Mouse (Mus musculus) neutrophil, adult 5-6 weeks (primary cell): ENCODE results near the gene Lhfpl3. TPM values are rescaled to one million over a fixed set of nuclear protein-coding genes. Genes with fewer than 3 reads are reported as not detected.

Experiments used
- ATAC-seq: fragments of 151-379, 151-347 bp; 2 replicates; pipeline ENCODE4 v1.8.0; 2017; ENCODE audit warnings: mild to moderate bottlenecking, moderate TSS enrichment; ENCODE audit not compliant: insufficient number of reproducible peaks, poor library complexity, low FRiP score, severe bottlenecking; ENCODE audit errors: extremely low read depth
- total RNA-seq: library from RNA; stranded (forward); fragments of 200-1000 nt; gene quantifications from 2 replicates; pipeline ENCODE4 v1.2.3, GENCODE M21; 2017

Lhfpl3 gene
- total RNA-seq, 1 experiment from 2014 or later: not detected

DNA sequence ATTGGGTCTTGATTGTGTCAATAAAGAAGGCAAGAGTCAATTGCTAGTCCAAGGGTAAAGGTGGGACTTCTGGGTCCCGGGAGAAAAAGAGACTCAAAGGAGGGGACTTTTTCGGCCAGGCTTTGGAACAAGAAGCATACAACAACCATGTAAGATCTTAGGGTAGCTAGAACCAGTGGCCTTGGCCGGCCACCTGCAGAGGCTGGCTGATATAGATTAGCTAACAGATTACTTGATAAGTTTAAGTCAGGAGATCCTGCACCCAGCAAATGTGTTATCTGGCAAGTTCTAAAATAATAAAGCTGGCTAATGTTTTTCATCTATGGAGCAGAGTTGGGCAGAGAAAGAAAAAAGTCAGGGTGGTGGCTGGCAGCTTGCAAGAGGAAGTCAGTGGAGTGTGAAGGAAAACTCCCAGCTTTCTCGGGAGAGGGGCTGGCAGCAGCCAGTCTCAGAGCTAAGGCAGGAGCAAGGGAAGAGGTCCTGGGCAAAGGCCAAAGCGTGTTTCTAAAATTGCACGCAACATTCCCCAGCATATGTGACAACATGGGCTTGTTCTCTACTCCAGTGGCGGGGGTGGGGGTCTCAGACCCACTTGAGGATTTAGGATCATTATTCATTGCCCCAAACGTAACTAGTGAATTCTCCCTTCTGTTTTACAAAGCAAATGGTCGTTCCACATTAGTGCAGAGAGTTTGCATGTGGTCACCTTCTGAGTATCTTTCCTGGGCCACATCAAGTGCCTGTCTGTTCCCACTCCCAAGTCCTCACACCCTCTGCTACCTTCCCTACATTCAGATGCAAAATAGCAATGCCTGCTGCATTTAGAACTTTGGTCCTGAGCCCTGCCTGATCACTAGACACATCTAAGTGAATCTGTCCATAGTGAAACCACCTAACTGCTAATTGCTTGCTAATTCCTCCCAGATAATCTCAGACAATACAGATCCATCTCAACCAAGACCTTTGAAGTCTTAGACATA, 504.3 kb downstream of the Lhfpl3 start:
- no peak for ATAC-seq

DNA sequence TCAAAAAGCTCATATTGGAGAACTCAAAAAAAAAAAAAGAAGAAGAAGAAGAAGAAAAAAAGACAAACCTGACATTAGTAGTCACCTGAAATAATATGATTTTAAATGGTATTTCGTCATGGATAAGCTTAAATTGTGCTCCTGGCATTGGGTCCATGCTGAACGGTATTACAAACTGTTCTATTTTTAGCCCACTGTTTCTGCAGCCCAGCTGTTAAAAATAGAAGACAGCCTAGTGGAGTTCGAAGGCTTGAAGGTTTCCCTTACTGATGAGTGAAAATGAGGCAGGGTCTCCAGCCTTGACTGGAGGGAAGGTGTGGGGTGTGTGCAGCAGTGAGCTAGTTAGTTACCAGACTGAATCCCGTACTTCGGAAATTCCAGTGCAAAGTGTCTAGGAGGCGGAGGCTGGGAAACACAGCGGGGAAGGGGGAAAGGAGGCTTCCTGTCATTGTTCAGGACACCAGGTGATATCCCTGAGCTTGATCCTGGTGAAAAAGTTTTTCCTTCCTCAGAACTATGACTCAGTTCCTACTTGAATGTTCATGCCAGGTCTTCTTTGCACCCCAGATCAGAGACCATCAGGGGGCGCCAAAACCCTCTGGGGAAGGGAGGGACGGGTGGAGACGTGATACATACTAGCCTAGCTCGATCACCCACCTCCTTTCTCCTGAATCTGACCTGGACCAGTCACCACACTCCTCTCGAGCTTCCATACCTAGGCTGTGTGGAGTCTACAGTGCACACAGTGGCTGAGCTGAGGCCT, 505.8 kb downstream of the Lhfpl3 start:
- ATAC-seq: peak; percentile 56; the same call in 1 of the 2 replicates

DNA sequence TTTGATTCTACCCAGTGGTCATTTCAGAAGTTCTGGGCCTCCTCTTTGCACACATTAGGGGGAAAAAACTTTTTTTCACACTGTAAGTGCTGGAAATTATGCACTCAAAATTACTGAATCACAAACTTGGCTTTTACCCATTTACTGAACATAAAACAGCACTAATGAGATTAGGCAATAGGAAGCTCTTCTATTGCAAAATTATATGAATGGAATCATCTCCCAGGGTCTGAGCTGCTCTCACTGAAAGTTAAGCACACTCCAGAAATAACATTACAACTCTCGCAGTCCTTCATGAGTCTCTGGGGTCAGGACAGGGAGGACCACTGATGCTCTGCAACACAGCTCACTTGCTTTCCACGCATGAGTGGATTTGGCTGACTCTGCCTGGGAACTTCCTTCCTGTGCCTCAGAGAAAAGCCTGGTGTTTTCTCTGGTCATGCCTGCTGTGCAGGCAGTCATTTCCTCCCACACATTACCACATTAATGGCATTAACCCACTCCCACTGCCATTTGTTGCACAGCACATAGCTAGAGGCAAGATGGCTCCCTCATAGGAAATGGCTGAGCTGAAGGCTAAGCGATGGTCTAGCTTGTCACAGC, 510.1 kb downstream of the Lhfpl3 start:
- no peak for ATAC-seq

DNA sequence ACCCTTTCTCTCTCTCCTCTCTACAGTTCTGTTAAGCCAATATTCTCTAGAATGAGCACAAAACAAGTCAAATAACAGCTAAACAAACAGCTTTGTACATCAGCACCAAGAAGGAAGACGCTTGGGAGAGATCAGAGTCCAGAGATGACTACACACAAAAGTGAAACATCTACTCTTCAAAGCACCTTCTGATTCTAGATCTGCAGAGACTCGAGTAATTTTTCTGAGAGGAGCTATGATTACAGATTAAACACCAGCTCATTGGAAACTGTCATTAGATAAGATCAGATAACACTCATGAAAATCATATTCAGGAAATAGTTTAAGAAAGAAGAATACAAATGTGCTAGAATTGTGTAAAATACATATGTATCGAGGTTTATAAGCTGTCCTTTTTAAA, 527.5 kb downstream of the Lhfpl3 start:
- ATAC-seq: no peak

DNA sequence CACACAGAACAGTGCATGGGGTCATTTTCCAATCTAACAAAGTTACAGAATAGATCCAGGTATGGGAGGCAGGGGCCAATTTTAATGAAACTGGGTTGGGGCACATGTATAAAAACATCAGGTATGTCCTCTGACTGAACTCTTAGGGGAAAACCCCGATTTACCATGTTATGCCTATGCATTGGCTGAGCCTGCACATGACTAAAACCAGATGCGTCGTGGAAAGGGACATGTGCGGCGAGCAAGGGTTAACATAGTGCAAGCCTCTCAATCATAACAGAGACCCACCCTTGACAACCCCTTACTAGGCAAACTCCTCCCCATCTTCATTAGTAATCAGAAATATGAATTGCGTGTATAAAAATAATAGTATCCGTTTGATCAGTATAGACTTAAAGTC, 533.5 kb downstream of the Lhfpl3 start:
- ATAC-seq: no peak

DNA sequence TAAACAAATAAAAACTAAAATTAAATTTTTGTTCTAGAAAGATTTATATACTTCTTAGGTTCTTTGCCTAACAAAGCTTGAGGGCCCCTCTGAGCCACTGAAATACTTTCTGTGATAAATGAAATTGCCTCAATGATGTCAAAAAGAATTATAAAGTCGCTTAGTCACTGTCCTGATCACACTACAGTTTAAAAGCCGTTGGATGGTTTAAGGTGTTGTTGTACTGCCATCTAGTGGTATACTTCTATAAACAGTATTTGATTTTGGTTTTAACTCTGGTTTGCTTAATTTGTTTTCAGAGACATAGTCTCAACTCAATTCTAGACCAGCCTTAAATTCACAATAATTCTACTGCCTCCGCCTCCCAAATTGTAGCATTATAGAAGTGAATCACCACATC, 539.0 kb downstream of the Lhfpl3 start:
- ATAC-seq: peak; percentile 44; the same call in 1 of the 2 replicates

DNA sequence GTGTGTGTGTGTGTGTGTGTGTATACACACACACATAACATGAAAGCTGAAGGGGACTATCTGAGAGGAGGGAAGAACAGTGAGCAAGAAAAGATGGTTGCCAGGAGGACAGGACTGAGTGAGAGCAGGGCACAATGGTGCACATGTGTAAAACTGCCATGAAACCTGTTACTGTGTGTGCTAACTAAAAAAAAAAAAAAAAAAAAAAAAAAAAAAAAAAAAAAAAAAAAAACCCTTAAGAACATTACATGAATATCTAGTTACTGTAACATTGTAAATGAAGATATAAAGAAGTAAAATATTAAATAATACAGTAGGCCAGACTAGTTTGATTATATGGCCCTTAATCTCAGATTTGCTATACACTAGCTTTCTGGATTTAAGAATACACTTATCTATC, 543.3 kb downstream of the Lhfpl3 start:
- no peak for ATAC-seq

Other genes with a start within 250 kb of the Lhfpl3 start
- 20.5 and 22.0 TPM in 2 replicates for gene Orc5, start 195.6 kb upstream of the Lhfpl3 start, total RNA-seq